Mouse (Mus musculus): ENCODE data around the gene Ang2. TPM values are rescaled to one million over a fixed set of nuclear protein-coding genes. Genes with fewer than 3 reads are reported as not detected.

The Ang2 gene
- total and polyA plus RNA-seq, 3 experiments, result not detected

GRCm38 (mm10) chr14:51156056-51156735 is 42.8 kb downstream of the Ang2 start:
- dilution Hi-C loops (cut with MboI; ENCODE audit: extremely low pct_ligation_motif_present, extremely low pct_unique_long_range_greater_than_20kb, low sequenced_read_pairs), result no loop called here
- no peaks in the 10 kb centered on the region for H3K36me3 ChIP-seq (replicated peaks in 1 of 2; ENCODE audit: control insufficient read depth in 1 of 2, insufficient read depth in 1 of 2, low read length in 1 of 2)
- peaks cover 8 to 20% of the 10 kb centered on the region in 2 experiments; a peak in 3 of 4 replicates for H3K4me1 ChIP-seq (ENCODE audit: control insufficient read depth in 1 of 2, insufficient read depth in 2 of 2)
- DNase-seq (ENCODE audit: extremely low read depth), result no peak
- H3K4me3 ChIP-seq (replicated peaks in 1 of 3; ENCODE audit: low read depth in 2 of 3, low read length in 2 of 3, poor library complexity in 1 of 3), result no peak overlapping the region
- H3K9ac ChIP-seq (ENCODE audit: insufficient read depth, low read depth), result no peak overlapping the region
- TF ChIP-seq TBP (conservative IDR thresholded peaks at IDR 0.05; ENCODE audit: low read depth, low read length) (peak; percentile 51; the same call in 1 of the 2 replicates), ZKSCAN1 (IDR thresholded peaks at IDR 0.05; ENCODE audit: borderline replicate concordance, low read depth, low read length) (no peak), SMC3 (IDR thresholded peaks at IDR 0.05; ENCODE audit: low read depth, low read length) (no peak)
- no peak overlapping the region for H3K27ac ChIP-seq (ENCODE audit: insufficient read depth, low read depth)
- in situ Hi-C loops (cut with MboI; ENCODE audit: low pct_ligation_motif_present, low pct_unique_long_range_greater_than_20kb, low sequenced_read_pairs), result loop anchor here (5.0 kb wide), 1 partner anchor 49 kb away; no protein-coding TSS in a partner anchor
- no peaks in the 10 kb centered on the region for H3K79me2 ChIP-seq (replicated peaks; ENCODE audit: control insufficient read depth, extremely low read depth, insufficient read depth, poor library complexity, severe bottlenecking)
- H3K27me3 ChIP-seq (replicated peaks), result no peaks in the 10 kb centered on the region
- H3K9me3 ChIP-seq (replicated peaks; ENCODE audit: low read length), result no peaks in the 10 kb centered on the region
- H3K4me2 ChIP-seq (ENCODE audit: insufficient read depth, low read depth, poor library complexity, severe bottlenecking), result no peak overlapping the region

- no peak overlapping the region for H3K27ac ChIP-seq (ENCODE audit: insufficient read depth, low read depth)
- dilution Hi-C loops (cut with MboI; ENCODE audit: extremely low pct_ligation_motif_present, extremely low pct_unique_long_range_greater_than_20kb, low sequenced_read_pairs) (no loop called here), in situ Hi-C loops (cut with MboI; ENCODE audit: low pct_ligation_motif_present, low pct_unique_long_range_greater_than_20kb, low sequenced_read_pairs) (no loop called here)
- no peaks in the 10 kb centered on the region for H3K36me3 ChIP-seq (replicated peaks in 1 of 2; ENCODE audit: control insufficient read depth in 1 of 2, insufficient read depth in 1 of 2, low read length in 1 of 2)
- H3K9me3 ChIP-seq (replicated peaks; ENCODE audit: low read length), result no peaks in the 10 kb centered on the region
- no peak overlapping the region for H3K4me2 ChIP-seq (ENCODE audit: insufficient read depth, low read depth, poor library complexity, severe bottlenecking)
- TF ChIP-seq NELFE (IDR thresholded peaks at IDR 0.05; ENCODE audit: low read depth, low read length), result no peak
- TF ChIP-seq BHLHE40 (IDR thresholded peaks at IDR 0.05; ENCODE audit: low read depth, low read length), result no peak
- TF ChIP-seq ZMIZ1 (IDR thresholded peaks at IDR 0.05; ENCODE audit: low read depth, low read length), result no peak
- TF ChIP-seq KAT2A (IDR thresholded peaks at IDR 0.05; ENCODE audit: insufficient replicate concordance, low read length), result no peak
- no peak for TF ChIP-seq ELF1 (IDR thresholded peaks at IDR 0.05; ENCODE audit: low read depth, low read length)
- TF ChIP-seq MAZ (IDR thresholded peaks at IDR 0.05; ENCODE audit: low read depth, low read length), result no peak
- TF ChIP-seq MXI1 (IDR thresholded peaks at IDR 0.05; ENCODE audit: low read depth, low read length), result no peak
- TF ChIP-seq POLR2AphosphoS2 (IDR thresholded peaks at IDR 0.05; ENCODE audit: low read depth, low read length), result no peak
- TF ChIP-seq JUND (conservative IDR thresholded peaks at IDR 0.05; ENCODE audit: low read depth, low read length), result no peak
- TF ChIP-seq MAFK (IDR thresholded peaks at IDR 0.05; ENCODE audit: insufficient replicate concordance, low read length), result no peak
- no peak for TF ChIP-seq MYC (IDR thresholded peaks at IDR 0.05; ENCODE audit: low read depth, low read length)
- no peak for TF ChIP-seq SMC3 (IDR thresholded peaks at IDR 0.05; ENCODE audit: low read depth, low read length)
- TF ChIP-seq RCOR1 (conservative IDR thresholded peaks at IDR 0.05; ENCODE audit: low read depth, low read length), result no peak
- no peak for TF ChIP-seq ZKSCAN1 (IDR thresholded peaks at IDR 0.05; ENCODE audit: borderline replicate concordance, low read depth, low read length)
- no peak for DNase-seq (ENCODE audit: extremely low read depth)
- H3K27me3 ChIP-seq (replicated peaks), result no peaks in the 10 kb centered on the region
- H3K79me2 ChIP-seq (replicated peaks; ENCODE audit: control insufficient read depth, extremely low read depth, insufficient read depth, poor library complexity, severe bottlenecking), result no peaks in the 10 kb centered on the region
- H3K4me3 ChIP-seq (replicated peaks in 1 of 3; ENCODE audit: low read depth in 2 of 3, low read length in 2 of 3, poor library complexity in 1 of 3), result no peak overlapping the region
- no peak overlapping the region for H3K9ac ChIP-seq (ENCODE audit: insufficient read depth, low read depth)
- H3K4me1 ChIP-seq (ENCODE audit: control insufficient read depth in 1 of 2, insufficient read depth in 2 of 2), result peaks cover 8 to 19% of the 10 kb centered on the region in 2 experiments; a peak in 3 of 4 replicates
Measured at GRCm38 (mm10) chr14:51152249-51152870, 46.6 kb downstream of the Ang2 start.
